Mouse (Mus musculus) liver, embryonic 12.5 days (tissue): Measurements from ENCODE around the gene Gxylt2. TPM values are rescaled to one million over a fixed set of nuclear protein-coding genes. Genes with fewer than 3 reads are reported as not detected.
A peak's percentile ranks its signal among the peaks of the same experiment; 100 is the strongest.

Source experiments
- ATAC-seq: fragments of 200-750 bp; cut with Nextera tagmentation; 2 replicates; pipeline ENCODE4 v1.8.0; 2017; ENCODE audit warnings: moderate number of reproducible peaks, mild to moderate bottlenecking, moderate library complexity
- H3K27ac ChIP-seq: fragments of 300-500 bp; sonication (generic); 2 replicates; pipeline ENCODE4 v1.5.1; 2016; ENCODE audit warnings: mild to moderate bottlenecking
- H3K27me3 ChIP-seq: fragments of 300-500 bp; sonication (generic); replicated peaks from 2 replicates; pipeline ENCODE4 v1.6.1; 2016; ENCODE audit warnings: mild to moderate bottlenecking, moderate library complexity
- H3K36me3 ChIP-seq: fragments of 300-500 bp; sonication (generic); 2 replicates; pipeline ENCODE4 v1.6.1; 2016; ENCODE audit warnings: mild to moderate bottlenecking, moderate library complexity
- H3K4me1 ChIP-seq: fragments of 300-500 bp; sonication (generic); 2 replicates; pipeline ENCODE4 v1.6.1; 2016
- H3K4me2 ChIP-seq: fragments of 300-500 bp; sonication (generic); 2 replicates; pipeline ENCODE4 v1.6.1; 2016; ENCODE audit warnings: mild to moderate bottlenecking, moderate library complexity
- H3K4me3 ChIP-seq: fragments of 300-500 bp; sonication (generic); 2 replicates; pipeline ENCODE4 v1.5.1; 2016; ENCODE audit warnings: mild to moderate bottlenecking, moderate library complexity
- H3K9ac ChIP-seq: fragments of 300-500 bp; sonication (generic); 2 replicates; pipeline ENCODE4 v1.6.1; 2016; ENCODE audit warnings: mild to moderate bottlenecking, moderate library complexity
- H3K9me3 ChIP-seq: fragments of 300-500 bp; sonication (generic); replicated peaks from 2 replicates; pipeline ENCODE4 v1.6.1; 2016; ENCODE audit warnings: mild to moderate bottlenecking, moderate library complexity
- WGBS: fragments of 180-500 bp; shearing (Covaris S2); methylation state at CpG from one replicate; pipeline ENCODE4 v1.1.7; 2016; ENCODE audit not compliant: insufficient replicate concordance; 5-methylcytosine and 5-hydroxymethylcytosine counted together
- polyA plus RNA-seq: library from polyadenylated mRNA; unstranded; fragments of >200 nt; fragmentation: Nextera tagmentation; extraction: Ambion mirVana; gene quantifications from 2 replicates; pipeline ENCODE4 v1.2.1, GENCODE M21; 2016

The Gxylt2 gene
- polyA plus RNA-seq, 1 experiment from 2014 or later, result 0.37 TPM

- Histone ChIP-seq H3K9me3 (no peaks in the 10 kb centered on the region), H3K4me2 (peak within 1 kb of the TSS; percentile 76), H3K4me3 (peak within 1 kb of the TSS; percentile 91), H3K36me3 (peaks cover 32% of the 10 kb centered on the region), H3K9ac (peak within 1 kb of the TSS; percentile 95), H3K27ac (peak within 1 kb of the TSS; percentile 83), H3K4me1 (peaks cover 41% of the 10 kb centered on the region), H3K27me3 (no peaks in the 10 kb centered on the region)
- peak; percentile 94 for ATAC-seq
- under 1% methylated on average over 29 of the region's 50 CpGs for WGBS
These were observed 128.8 kb downstream of the Gxylt2 start, which contains the start of gene Ppp4r2 for GRCm38 (mm10) chr6:100833355-100833754. Gene Ppp4r2, plus strand, starts transcription at chr6:100833622.

GRCm38 (mm10) chr6:100833811-100834481 lies 129.4 kb downstream of the Gxylt2 start:
- peak overlapping the region; percentile 83 for H3K27ac ChIP-seq
- H3K9ac ChIP-seq, result peak overlapping the region; percentile 95
- H3K36me3 ChIP-seq, result peaks cover 38% of the 10 kb centered on the region
- H3K9me3 ChIP-seq, result no peaks in the 10 kb centered on the region
- peak; percentile 82 for ATAC-seq
- peak overlapping the region; percentile 91 for H3K4me3 ChIP-seq
- peak overlapping the region; percentile 76 for H3K4me2 ChIP-seq
- under 1% methylated on average over 55 of the region's 72 CpGs for WGBS
- H3K27me3 ChIP-seq, result no peaks in the 10 kb centered on the region
- peaks cover 45% of the 10 kb centered on the region for H3K4me1 ChIP-seq

- peak overlapping the region; percentile 76 for H3K4me2 ChIP-seq
- H3K27ac ChIP-seq, result peak overlapping the region; percentile 83
- H3K9ac ChIP-seq, result peak overlapping the region; percentile 95
- peak overlapping the region; percentile 91 for H3K4me3 ChIP-seq
- ATAC-seq, result no peak
- no peaks in the 10 kb centered on the region for H3K9me3 ChIP-seq
- H3K36me3 ChIP-seq, result peaks cover 44% of the 10 kb centered on the region
- no peaks in the 10 kb centered on the region for H3K27me3 ChIP-seq
- peaks cover 50% of the 10 kb centered on the region for H3K4me1 ChIP-seq
- 25% methylated on average over 9 of the region's 9 CpGs for WGBS
These were observed 130.1 kb downstream of the Gxylt2 start for GRCm38 (mm10) chr6:100834489-100835160.

GRCm38 (mm10) chr6:100845058-100845457 lies 140.5 kb downstream of the Gxylt2 start:
- Histone ChIP-seq H3K27me3 (no peaks in the 10 kb centered on the region), H3K4me3 (no peak overlapping the region), H3K4me2 (no peak overlapping the region), H3K9ac (no peak overlapping the region), H3K9me3 (no peaks in the 10 kb centered on the region), H3K4me1 (peaks cover 15% of the 10 kb centered on the region), H3K27ac (no peak overlapping the region), H3K36me3 (peaks cover 73% of the 10 kb centered on the region)
- 82% methylated on average over 4 of the region's 4 CpGs for WGBS
- ATAC-seq, result no peak

GRCm38 (mm10) chr6:100847264-100847663 lies 142.7 kb downstream of the Gxylt2 start:
- peaks cover 72% of the 10 kb centered on the region for H3K36me3 ChIP-seq
- H3K27ac ChIP-seq, result no peak overlapping the region
- peaks cover 34% of the 10 kb centered on the region for H3K4me1 ChIP-seq
- H3K4me2 ChIP-seq, result no peak overlapping the region
- no peak for ATAC-seq
- no peaks in the 10 kb centered on the region for H3K9me3 ChIP-seq
- H3K27me3 ChIP-seq, result no peaks in the 10 kb centered on the region
- no peak overlapping the region for H3K4me3 ChIP-seq
- H3K9ac ChIP-seq, result no peak overlapping the region
- WGBS, result 86% methylated on average over 5 of the region's 5 CpGs

GRCm38 (mm10) chr6:100848682-100849375 lies 144.3 kb downstream of the Gxylt2 start:
- 81% methylated on average over 9 of the region's 9 CpGs for WGBS
- no peaks in the 10 kb centered on the region for H3K27me3 ChIP-seq
- H3K4me1 ChIP-seq, result peaks cover 34% of the 10 kb centered on the region
- no peaks in the 10 kb centered on the region for H3K9me3 ChIP-seq
- H3K36me3 ChIP-seq, result peaks cover 64% of the 10 kb centered on the region
- no peak overlapping the region for H3K9ac ChIP-seq
- no peak for ATAC-seq
- H3K4me3 ChIP-seq, result no peak overlapping the region
- H3K4me2 ChIP-seq, result no peak overlapping the region
- no peak overlapping the region for H3K27ac ChIP-seq

GRCm38 (mm10) chr6:100850671-100851081 lies 146.1 kb downstream of the Gxylt2 start:
- no peak overlapping the region for H3K4me3 ChIP-seq
- peaks cover 34% of the 10 kb centered on the region for H3K4me1 ChIP-seq
- H3K36me3 ChIP-seq, result peaks cover 64% of the 10 kb centered on the region
- 81% methylated on average over 9 of the region's 9 CpGs for WGBS
- H3K4me2 ChIP-seq, result no peak overlapping the region
- no peak overlapping the region for H3K9ac ChIP-seq
- H3K27ac ChIP-seq, result no peak overlapping the region
- H3K27me3 ChIP-seq, result no peaks in the 10 kb centered on the region
- peak; percentile 32 for ATAC-seq
- H3K9me3 ChIP-seq, result no peaks in the 10 kb centered on the region

GRCm38 (mm10) chr6:100851083-100851482 lies 146.5 kb downstream of the Gxylt2 start:
- ATAC-seq, result no peak
- no peak overlapping the region for H3K27ac ChIP-seq

More at GRCm38 (mm10) chr6:100851083-100851482, 146.5 kb downstream of the Gxylt2 start:
- peaks cover 64% of the 10 kb centered on the region for H3K36me3 ChIP-seq
- H3K9ac ChIP-seq, result no peak overlapping the region
- no peaks in the 10 kb centered on the region for H3K27me3 ChIP-seq
- 33% methylated on average over 5 of the region's 5 CpGs for WGBS
- no peak overlapping the region for H3K4me3 ChIP-seq
- no peaks in the 10 kb centered on the region for H3K9me3 ChIP-seq
- H3K4me2 ChIP-seq, result no peak overlapping the region
- peaks cover 34% of the 10 kb centered on the region for H3K4me1 ChIP-seq

Other genes starting within 250 kb of the Gxylt2 start
- gene Shq1, start 33.6 kb upstream of the Gxylt2 start, polyA plus RNA-seq, result 18.5 and 18.9 TPM in 2 replicates
- 13.3 TPM in 2 replicates for gene Ppp4r2, start 128.9 kb downstream of the Gxylt2 start, polyA plus RNA-seq